Mouse (Mus musculus) MEL (cell line): ENCODE results near the gene Rabggtb. TPM values are rescaled to one million over a fixed set of nuclear protein-coding genes. Genes with fewer than 3 reads are reported as not detected.

Experiments
- DNase-seq: peaks from one replicate; pipeline ENCODE4 v3.0.0; 2011; ENCODE audit warnings: low read depth, low spot score
- H3K27ac ChIP-seq: 2 replicates; pipeline ENCODE4 v1.5.1; 2012; ENCODE audit warnings: low read depth, mild to moderate bottlenecking, control low read depth, low read length, moderate library complexity; ENCODE audit not compliant: control insufficient read depth
- H3K27me3 ChIP-seq, 2 experiments: fragments of 150-350 bp in 1 of 2; sonication (generic) in 1 of 2; 2 replicates each; pipeline ENCODE4 v1.6.1; 2012; ENCODE audit warnings: low read length in 2 of 2, mild to moderate bottlenecking in 2 of 2, improper control_type of control experiment in 1 of 2, moderate library complexity in 1 of 2; ENCODE audit not compliant: insufficient read depth in 2 of 2, control insufficient read depth in 1 of 2
- H3K36me3 ChIP-seq, 2 experiments: 2 replicates each; pipeline ENCODE4 v1.6.1; 2012 to 2014; ENCODE audit warnings: low read length in 2 of 2, improper control_type of control experiment in 1 of 2, inconsistent platforms in 1 of 2, mild to moderate bottlenecking in 1 of 2; ENCODE audit not compliant: insufficient read depth in 2 of 2, control insufficient read depth in 1 of 2
- H3K4me1 ChIP-seq, 2 experiments: fragments of 150-350 bp in 1 of 2; sonication (generic) in 1 of 2; 2 replicates each; pipeline ENCODE4 v1.6.1; 2012; ENCODE audit warnings: low read length in 2 of 2, improper control_type of control experiment in 1 of 2, mild to moderate bottlenecking in 1 of 2; ENCODE audit not compliant: insufficient read depth in 2 of 2, control insufficient read depth in 1 of 2
- H3K4me3 ChIP-seq, 2 experiments: fragments of 150-350 bp in 1 of 2; sonication (generic) in 1 of 2; 2 replicates each; pipeline ENCODE4 v1.5.1; 2012; ENCODE audit warnings: low read depth in 2 of 2, low read length in 2 of 2, mild to moderate bottlenecking in 2 of 2, moderate library complexity in 2 of 2, control low read depth in 1 of 2, improper control_type of control experiment in 1 of 2; ENCODE audit not compliant: control insufficient read depth in 1 of 2, insufficient read depth in 1 of 2
- H3K79me2 ChIP-seq: 2 replicates; pipeline ENCODE4 v1.6.1; 2012; ENCODE audit warnings: mild to moderate bottlenecking, low read length, moderate library complexity; ENCODE audit not compliant: control insufficient read depth, poor library complexity, insufficient read depth
- H3K9ac ChIP-seq: 2 replicates; pipeline ENCODE4 v1.6.1; 2012; ENCODE audit warnings: low read depth, mild to moderate bottlenecking, control low read depth, low read length, moderate library complexity; ENCODE audit not compliant: control insufficient read depth, poor library complexity, severe bottlenecking
- H3K9me3 ChIP-seq: fragments of 150-350 bp; sonication (generic); replicated peaks from 2 replicates; pipeline ENCODE4 v1.6.1; 2012; ENCODE audit warnings: mild to moderate bottlenecking, low read length, improper control_type of control experiment, moderate library complexity; ENCODE audit not compliant: insufficient read depth
- BHLHE40 ChIP-seq: IDR thresholded peaks from 2 replicates; pipeline ENCODE4 v1.6.1; 2012; ENCODE audit warnings: low read depth, mild to moderate bottlenecking, inconsistent platforms, low read length, improper control_type of control experiment, borderline replicate concordance
- CHD1 ChIP-seq: IDR thresholded peaks from 2 replicates; pipeline ENCODE4 v1.6.1; 2012; ENCODE audit warnings: low read depth, mild to moderate bottlenecking, inconsistent platforms, low read length, improper control_type of control experiment
- ELF1 ChIP-seq: IDR thresholded peaks from 2 replicates; pipeline ENCODE4 v1.6.1; 2014; ENCODE audit warnings: low read depth, mild to moderate bottlenecking, inconsistent platforms, low read length, improper control_type of control experiment, moderate library complexity
- GABPA ChIP-seq: IDR thresholded peaks from 2 replicates; pipeline ENCODE4 v1.6.1; 2012; ENCODE audit warnings: low read depth, mild to moderate bottlenecking, inconsistent platforms, low read length, improper control_type of control experiment, moderate library complexity
- GATA1 ChIP-seq: IDR thresholded peaks from 2 replicates; pipeline ENCODE4 v1.6.1; 2011; ENCODE audit warnings: low read depth, low read length, improper control_type of control experiment
- JUND ChIP-seq: IDR thresholded peaks from 2 replicates; pipeline ENCODE4 v1.6.1; 2011; ENCODE audit warnings: low read depth, mild to moderate bottlenecking, improper control_type of control experiment, low read length
- KAT2A ChIP-seq: conservative IDR thresholded peaks from 2 replicates; pipeline ENCODE4 v1.6.1; 2012; ENCODE audit warnings: low read depth, low read length, improper control_type of control experiment, inconsistent platforms
- MAZ ChIP-seq: IDR thresholded peaks from 2 replicates; pipeline ENCODE4 v1.6.1; 2012; ENCODE audit warnings: low read depth, mild to moderate bottlenecking, inconsistent platforms, low read length, improper control_type of control experiment
- MEF2A ChIP-seq: IDR thresholded peaks from 2 replicates; pipeline ENCODE4 v1.6.1; 2014; ENCODE audit warnings: low read depth, mild to moderate bottlenecking, inconsistent platforms, low read length, improper control_type of control experiment; ENCODE audit not compliant: poor library complexity, insufficient replicate concordance, severe bottlenecking; ENCODE audit errors: extremely low read depth
- MYB ChIP-seq: IDR thresholded peaks from 2 replicates; pipeline ENCODE4 v1.6.1; 2011; ENCODE audit warnings: mild to moderate bottlenecking, low read depth, low read length, improper control_type of control experiment
- MYC ChIP-seq: IDR thresholded peaks from 2 replicates; pipeline ENCODE4 v1.6.1; 2011; ENCODE audit warnings: low read depth, mild to moderate bottlenecking, low read length, improper control_type of control experiment, moderate library complexity
- NRF1 ChIP-seq: IDR thresholded peaks from 2 replicates; pipeline ENCODE4 v1.6.1; 2014; ENCODE audit warnings: low read depth, mild to moderate bottlenecking, inconsistent platforms, low read length, improper control_type of control experiment, moderate library complexity; ENCODE audit not compliant: poor library complexity, insufficient read depth, severe bottlenecking
- POLR2A ChIP-seq, 2 experiments: IDR thresholded peaks; 2 replicates each; pipeline ENCODE4 v1.6.1; 2011 to 2012; ENCODE audit warnings: low read length in 2 of 2, mild to moderate bottlenecking in 2 of 2, control low read depth in 1 of 2, improper control_type of control experiment in 1 of 2, low read depth in 1 of 2, moderate library complexity in 1 of 2; ENCODE audit not compliant: control insufficient read depth in 1 of 2, insufficient read depth in 1 of 2, poor library complexity in 1 of 2
- RAD21 ChIP-seq: IDR thresholded peaks from 2 replicates; pipeline ENCODE4 v1.6.1; 2011; ENCODE audit warnings: mild to moderate bottlenecking, low read depth, low read length, improper control_type of control experiment
- SIN3A ChIP-seq: IDR thresholded peaks from 2 replicates; pipeline ENCODE4 v1.6.1; 2012; ENCODE audit warnings: low read length, improper control_type of control experiment, inconsistent platforms
- SMC3 ChIP-seq: IDR thresholded peaks from 2 replicates; pipeline ENCODE4 v1.6.1; 2011; ENCODE audit warnings: low read depth, low read length, improper control_type of control experiment
- TBP ChIP-seq: IDR thresholded peaks from 2 replicates; pipeline ENCODE4 v1.8.0; 2011; ENCODE audit warnings: low read depth, low read length, improper control_type of control experiment
- TCF12 ChIP-seq: IDR thresholded peaks from 2 replicates; pipeline ENCODE4 v1.6.1; 2014; ENCODE audit warnings: low read depth, mild to moderate bottlenecking, inconsistent platforms, low read length, improper control_type of control experiment, moderate library complexity
- USF1 ChIP-seq: IDR thresholded peaks from 2 replicates; pipeline ENCODE4 v1.6.1; 2014; ENCODE audit warnings: low read depth, mild to moderate bottlenecking, inconsistent platforms, low read length, improper control_type of control experiment, moderate library complexity
- USF2 ChIP-seq, 2 experiments: IDR thresholded peaks; 2 replicates each; pipeline ENCODE4 v1.6.1; 2011 to 2012; ENCODE audit warnings: improper control_type of control experiment in 2 of 2, low read length in 2 of 2, borderline replicate concordance in 1 of 2, inconsistent platforms in 1 of 2, low read depth in 1 of 2, mild to moderate bottlenecking in 1 of 2; ENCODE audit not compliant: insufficient read depth in 1 of 2
- ZC3H11A ChIP-seq: IDR thresholded peaks from 2 replicates; pipeline ENCODE4 v1.6.1; 2012; ENCODE audit warnings: low read depth, mild to moderate bottlenecking, inconsistent platforms, low read length, improper control_type of control experiment
- polyA plus RNA-seq, 2 experiments: library from polyadenylated mRNA; stranded (reverse) in 1 of 2; unstranded in 1 of 2; fragments of >175 nt in 1 of 2; fragments of >200 nt in 1 of 2; gene quantifications; 2 replicates each; pipeline versions ENCODE4 v1.2.1 to v1.2.4; 2012; ENCODE audit warnings: low replicate concordance in 2 of 2, low read depth in 1 of 2; ENCODE audit not compliant: insufficient read length in 2 of 2, insufficient read depth in 1 of 2, missing spikeins in 1 of 2
- total RNA-seq: library from RNA; depleted of rRNA; stranded (reverse); fragments of 300-350 nt; gene quantifications from 2 replicates; pipeline ENCODE4 v1.2.3, GENCODE M21; 2012

Rabggtb gene
- total and polyA plus RNA-seq, 3 experiments, result 146 to 175 TPM; not detected in 1

DNA sequence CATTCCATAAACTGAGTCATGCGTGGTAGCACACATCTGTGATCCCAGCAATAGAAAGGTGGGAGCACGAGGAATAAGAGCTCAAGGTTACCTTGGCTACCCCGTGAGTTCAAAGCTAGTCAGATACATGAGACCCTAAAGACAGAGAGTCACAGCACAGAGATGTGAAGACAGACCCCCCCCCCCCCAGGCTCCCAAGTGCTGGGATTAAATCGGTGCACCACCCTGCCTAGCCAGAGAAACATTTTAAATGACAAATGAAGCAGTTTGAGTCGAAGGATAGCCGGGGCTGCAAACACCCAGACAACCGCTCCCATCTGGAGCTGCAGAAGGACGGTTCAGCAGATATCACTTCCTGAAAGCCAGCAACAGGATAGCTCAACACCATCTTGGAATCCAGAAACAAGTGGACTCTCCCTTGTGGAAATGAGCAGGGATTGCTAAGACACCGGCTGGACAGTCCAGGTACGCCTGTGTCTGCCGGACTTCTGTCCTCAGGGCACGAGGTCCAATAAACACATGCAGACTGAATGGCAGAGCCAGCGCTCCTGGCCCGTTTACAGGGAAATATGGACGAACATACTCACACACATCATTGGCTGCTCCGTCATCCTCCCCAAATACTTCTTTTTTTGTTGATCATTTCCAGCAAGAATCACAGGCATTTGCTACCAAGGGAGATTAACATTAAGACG, 24.5 kb upstream of the Rabggtb start:
- Histone ChIP-seq H3K79me2 (no peaks in the 10 kb centered on the region; the same call in 1 of the 2 replicates), H3K27me3 (no peaks in the 10 kb centered on the region), H3K27ac (no peak overlapping the region), H3K4me1 (peaks cover 0 to under 1% of the 10 kb centered on the region in 2 experiments; a peak in 2 of 4 replicates), H3K9me3 (no peaks in the 10 kb centered on the region), H3K9ac (no peak overlapping the region), H3K4me3 (no peak overlapping the region), H3K36me3 (peaks cover 7 to 16% of the 10 kb centered on the region in 2 experiments; a peak in 3 of 4 replicates)
- no peak for DNase-seq
- TF ChIP-seq USF2 (IDR thresholded peaks at IDR 0.05; ENCODE audit: borderline replicate concordance in 1 of 2, insufficient read depth in 1 of 2, low read depth in 1 of 2, low read length in 2 of 2), result no peak
- TF ChIP-seq MYC, result no peak
- no peak for TF ChIP-seq POLR2A (IDR thresholded peaks at IDR 0.05; ENCODE audit: control insufficient read depth in 1 of 2, insufficient read depth in 1 of 2, low read depth in 1 of 2, low read length in 2 of 2, poor library complexity in 1 of 2)
- no peak for TF ChIP-seq KAT2A
- no peak for TF ChIP-seq NRF1
- no peak for TF ChIP-seq SMC3
- TF ChIP-seq MEF2A, result no peak
- TF ChIP-seq ZC3H11A, result no peak
- TF ChIP-seq GATA1, result no peak
- TF ChIP-seq USF1, result no peak
- no peak for TF ChIP-seq BHLHE40

DNA sequence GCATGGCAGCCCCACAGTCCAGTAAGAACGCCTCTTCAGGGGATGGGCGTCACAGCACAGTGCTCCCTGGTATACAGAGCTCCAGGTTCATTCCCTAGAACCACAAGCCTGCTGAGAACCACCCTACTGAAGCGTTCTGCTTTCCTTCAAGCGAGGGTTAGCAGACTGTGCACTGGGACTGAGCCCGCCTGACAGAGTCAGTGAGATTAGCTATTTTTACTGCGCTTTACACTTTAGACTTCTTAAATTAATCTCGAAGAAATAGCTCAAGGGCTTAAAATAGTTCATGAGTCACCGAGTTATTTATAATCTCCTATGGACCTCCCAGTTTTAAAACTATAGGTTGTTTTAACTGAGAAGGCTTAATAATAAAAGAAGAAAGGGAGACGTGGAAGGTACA, 23.1 kb upstream of the Rabggtb start:
- Histone ChIP-seq H3K27me3 (no peaks in the 10 kb centered on the region), H3K27ac (no peak overlapping the region), H3K9me3 (no peaks in the 10 kb centered on the region), H3K4me1 (no peaks in the 10 kb centered on the region), H3K4me3 (no peak overlapping the region), H3K9ac (no peak overlapping the region)
- DNase-seq, result no peak
- TF ChIP-seq RAD21 (no peak), CHD1 (no peak), JUND (no peak), SIN3A (no peak), BHLHE40 (no peak), GABPA (no peak), ELF1 (no peak), USF2 (IDR thresholded peaks at IDR 0.05; ENCODE audit: borderline replicate concordance in 1 of 2, insufficient read depth in 1 of 2, low read depth in 1 of 2, low read length in 2 of 2) (no peak), POLR2A (IDR thresholded peaks at IDR 0.05; ENCODE audit: control insufficient read depth in 1 of 2, insufficient read depth in 1 of 2, low read depth in 1 of 2, low read length in 2 of 2, poor library complexity in 1 of 2) (no peak), TCF12 (no peak), MAZ (no peak), TBP (no peak), MYB (no peak), USF1 (no peak)
- TF ChIP-seq, all 39 proteins: peak for 0
- no peaks in the 10 kb centered on the region for H3K79me2 ChIP-seq
- H3K36me3 ChIP-seq, result peaks cover 0 to 17% of the 10 kb centered on the region in 2 experiments; a peak in 2 of 4 replicates
